Mouse (Mus musculus): ENCODE measurements at regions not wholly inside any gene's neighbourhood (a gene's known extent, or its start where the extent isn't known, plus 50 kb on each side); places are given as distances from the start of the nearest gene placed in this dataset.
A peak's percentile ranks its signal among the peaks of the same experiment; 100 is the strongest.
"Not testable (repeated sequence)": the region's sequence is repeated elsewhere in the genome, so short reads cannot be mapped to it uniquely, and the experiment has no call there.

DNA sequence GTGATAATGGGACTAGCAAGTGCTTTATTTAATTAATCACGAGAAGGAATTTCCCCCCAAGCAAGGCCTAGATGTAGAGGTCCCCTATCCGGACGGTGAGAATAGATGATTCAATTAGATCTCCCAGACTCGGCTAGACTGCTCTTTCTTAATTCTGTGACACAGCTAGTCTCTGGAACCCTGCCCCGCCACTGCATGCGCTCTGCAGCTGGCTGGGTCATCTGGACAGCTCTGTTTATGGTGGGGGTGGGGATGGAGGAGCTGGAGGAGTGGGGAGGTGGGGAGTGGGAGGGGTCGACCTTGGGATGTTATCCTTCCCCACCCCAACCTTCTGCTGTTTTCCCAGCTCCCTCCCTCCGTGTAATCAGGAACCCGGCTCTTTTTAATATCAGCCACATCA, 147.5 kb upstream of the Sfswap start:
- no peak overlapping the region for H3K9ac ChIP-seq
- H3K4me1 ChIP-seq (replicated peaks): no peaks in the 10 kb centered on the region
- no peaks in the 10 kb centered on the region for H3K27me3 ChIP-seq
- H3K9me3 ChIP-seq (replicated peaks): no peaks in the 10 kb centered on the region
- H3K27ac ChIP-seq (replicated peaks): no peak overlapping the region
- no peak for ATAC-seq (ENCODE audit: insufficient read depth)
- 49% methylated on average over 9 of the region's 9 CpGs for WGBS (ENCODE audit: insufficient replicate concordance)
- no peak overlapping the region for H3K4me2 ChIP-seq
- H3K4me3 ChIP-seq (replicated peaks): no peak overlapping the region
- H3K36me3 ChIP-seq (replicated peaks): no peaks in the 10 kb centered on the region

DNA sequence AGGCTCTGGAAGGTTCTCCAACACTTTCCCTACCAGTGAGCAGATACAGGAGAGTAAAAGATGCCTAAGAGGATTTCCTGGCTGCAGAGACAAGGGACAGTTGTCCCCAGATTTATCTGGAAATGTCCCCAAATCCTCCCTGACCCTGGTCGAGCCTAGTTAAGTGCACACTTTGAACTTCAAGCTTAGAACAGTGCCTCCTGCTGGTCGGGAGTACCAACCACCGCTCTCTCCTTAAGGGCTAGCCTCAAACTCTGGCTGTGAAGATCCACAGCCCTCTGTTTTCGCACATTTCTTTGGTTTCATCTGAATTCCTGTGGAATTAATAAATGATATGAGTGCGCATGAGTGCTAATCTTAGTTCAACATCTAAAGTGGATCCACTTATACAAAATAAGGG, 146.1 kb upstream of the Sfswap start:
- no peak overlapping the region for H3K9ac ChIP-seq
- no peaks in the 10 kb centered on the region for H3K9me3 ChIP-seq (replicated peaks)
- H3K4me2 ChIP-seq: no peak overlapping the region
- H3K36me3 ChIP-seq (replicated peaks): no peaks in the 10 kb centered on the region
- no peaks in the 10 kb centered on the region for H3K27me3 ChIP-seq
- no peaks in the 10 kb centered on the region for H3K4me1 ChIP-seq (replicated peaks)
- no peak overlapping the region for H3K4me3 ChIP-seq (replicated peaks)
- no peak overlapping the region for H3K27ac ChIP-seq (replicated peaks)
- WGBS (ENCODE audit: insufficient replicate concordance): 60% methylated on average over 5 of the region's 5 CpGs
- ATAC-seq (ENCODE audit: insufficient read depth): no peak

DNA sequence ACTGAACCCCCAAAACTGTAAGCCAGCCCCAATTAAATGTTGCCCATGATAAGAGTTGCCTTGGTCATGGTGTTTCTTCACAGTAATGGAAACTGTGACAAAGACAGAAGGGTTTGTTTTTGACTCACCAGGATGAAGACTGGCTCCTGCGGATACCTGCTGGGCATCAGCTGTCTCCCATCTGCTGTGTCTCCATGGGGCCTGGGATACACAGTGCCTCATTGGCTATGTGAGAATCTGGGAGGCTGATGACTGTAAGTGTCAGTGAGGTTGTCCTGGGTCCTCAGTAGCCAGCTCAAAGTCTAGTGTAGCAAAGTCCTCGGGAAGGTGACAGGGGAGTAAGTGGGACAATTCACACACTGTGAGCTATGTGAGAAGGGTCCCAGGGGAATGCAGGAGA, 139.5 kb upstream of the Sfswap start:
- no peaks in the 10 kb centered on the region for H3K4me1 ChIP-seq (replicated peaks)
- 70% methylated on average over 2 of the region's 2 CpGs for WGBS (ENCODE audit: insufficient replicate concordance)
- no peak for ATAC-seq (ENCODE audit: insufficient read depth)

DNA sequence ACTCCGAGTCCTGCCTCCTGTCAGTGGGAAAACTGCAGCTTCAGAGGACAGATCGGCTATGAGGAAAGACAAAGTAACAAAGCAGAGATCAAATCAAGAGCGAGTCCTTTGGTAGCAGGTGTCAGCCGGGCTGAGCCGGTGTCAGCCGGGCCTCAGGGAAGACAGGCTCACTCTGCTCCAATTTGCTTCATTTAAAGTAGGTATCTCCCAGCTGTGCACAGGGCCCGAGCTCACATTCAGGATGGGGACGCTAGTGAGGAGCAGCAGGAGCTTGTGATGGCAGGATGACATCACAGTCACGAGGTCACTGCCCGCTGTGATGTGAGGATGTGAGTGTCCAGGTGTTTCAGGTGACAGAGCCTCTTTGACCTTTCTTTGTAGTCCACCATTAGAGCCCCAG, 137.8 kb upstream of the Sfswap start:
- Histone ChIP-seq H3K27ac (replicated peaks) (no peak overlapping the region), H3K36me3 (replicated peaks) (no peaks in the 10 kb centered on the region), H3K9ac (no peak overlapping the region), H3K9me3 (replicated peaks) (no peaks in the 10 kb centered on the region), H3K4me2 (no peak overlapping the region), H3K4me1 (replicated peaks) (no peaks in the 10 kb centered on the region), H3K27me3 (no peaks in the 10 kb centered on the region), H3K4me3 (replicated peaks) (no peak overlapping the region)
- 66% methylated on average over 10 of the region's 10 CpGs for WGBS (ENCODE audit: insufficient replicate concordance)
- ATAC-seq (ENCODE audit: insufficient read depth): no peak

More for the DNA sequence above, 139.5 kb upstream of the Sfswap start:
- Histone ChIP-seq H3K27me3 (no peaks in the 10 kb centered on the region), H3K4me2 (no peak overlapping the region), H3K27ac (replicated peaks) (no peak overlapping the region), H3K4me3 (replicated peaks) (no peak overlapping the region), H3K9me3 (replicated peaks) (no peaks in the 10 kb centered on the region), H3K9ac (no peak overlapping the region), H3K36me3 (replicated peaks) (no peaks in the 10 kb centered on the region)

DNA sequence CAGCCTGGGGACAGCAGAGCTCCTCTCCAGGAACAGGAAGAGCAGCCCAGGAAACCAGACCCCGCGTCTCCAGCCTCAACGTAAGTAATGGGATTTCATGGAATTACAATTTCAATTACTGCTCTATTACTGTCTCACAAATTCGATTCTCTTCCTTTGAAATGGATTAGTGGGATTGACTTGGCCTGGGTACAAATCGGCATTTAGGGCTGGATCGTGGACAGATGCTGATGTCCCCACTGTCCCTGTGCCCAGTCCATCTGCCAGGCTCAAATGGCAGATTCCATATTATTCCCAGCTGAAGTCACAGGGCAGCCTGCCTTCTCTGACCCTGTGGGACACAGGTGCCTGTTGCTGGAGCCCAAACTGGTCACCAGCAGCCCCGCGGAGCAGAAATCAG, 136.0 kb upstream of the Sfswap start:
- Histone ChIP-seq H3K4me2 (no peak overlapping the region), H3K27ac (replicated peaks) (no peak overlapping the region), H3K9me3 (replicated peaks) (no peaks in the 10 kb centered on the region), H3K4me3 (replicated peaks) (no peak overlapping the region), H3K36me3 (replicated peaks) (no peaks in the 10 kb centered on the region), H3K4me1 (replicated peaks) (no peaks in the 10 kb centered on the region), H3K27me3 (no peaks in the 10 kb centered on the region), H3K9ac (no peak overlapping the region)
- ATAC-seq (ENCODE audit: insufficient read depth): no peak
- 52% methylated on average over 8 of the region's 8 CpGs for WGBS (ENCODE audit: insufficient replicate concordance)

DNA sequence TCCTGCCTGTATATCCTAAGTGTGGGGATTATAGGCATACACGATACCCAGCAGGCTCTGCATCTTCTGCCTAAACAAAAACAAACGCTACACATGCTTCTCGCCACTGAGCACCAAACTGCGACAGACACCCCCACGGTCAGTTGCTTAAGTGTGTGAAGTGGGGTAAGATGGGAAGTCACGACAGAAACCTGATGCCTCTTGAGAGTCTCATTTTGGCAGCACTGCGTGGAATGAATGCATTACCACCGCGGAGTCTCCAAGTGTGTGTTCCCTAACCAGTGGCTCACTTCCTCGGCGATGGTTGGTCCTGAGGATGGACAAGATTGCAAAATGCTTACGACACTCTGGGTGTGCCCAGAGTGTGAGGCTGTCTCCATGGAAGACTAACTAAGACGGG, 133.8 kb upstream of the Sfswap start:
- 73% methylated on average over 13 of the region's 13 CpGs for WGBS (ENCODE audit: insufficient replicate concordance)
- no peak overlapping the region for H3K27ac ChIP-seq (replicated peaks)
- no peak overlapping the region for H3K9ac ChIP-seq
- H3K4me2 ChIP-seq: no peak overlapping the region
- H3K4me3 ChIP-seq (replicated peaks): no peak overlapping the region
- ATAC-seq (ENCODE audit: insufficient read depth): no peak
- no peaks in the 10 kb centered on the region for H3K9me3 ChIP-seq (replicated peaks)
- H3K27me3 ChIP-seq: no peaks in the 10 kb centered on the region
- no peaks in the 10 kb centered on the region for H3K4me1 ChIP-seq (replicated peaks)
- H3K36me3 ChIP-seq (replicated peaks): no peaks in the 10 kb centered on the region

DNA sequence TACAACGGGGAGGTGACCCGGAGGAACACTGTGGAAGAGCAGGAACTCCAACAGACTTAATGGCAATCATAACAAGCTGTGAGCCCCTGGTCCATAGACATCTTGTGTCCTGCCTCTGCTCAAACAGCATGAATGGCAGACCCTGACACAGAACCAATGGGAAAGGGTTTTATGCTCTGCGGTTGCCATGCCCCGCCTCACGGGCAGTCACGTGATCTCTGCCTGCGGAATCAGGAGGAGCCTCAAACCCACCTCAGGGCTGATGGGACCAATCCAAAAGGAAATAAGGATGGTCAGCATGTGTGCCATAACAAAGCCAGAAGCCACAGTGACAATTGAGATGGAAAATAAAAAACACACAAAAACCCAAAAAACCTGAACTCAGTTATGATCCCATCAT, 120.2 kb upstream of the Sfswap start:
- Histone ChIP-seq H3K36me3 (replicated peaks) (no peaks in the 10 kb centered on the region), H3K4me3 (replicated peaks) (no peak overlapping the region), H3K27me3 (no peaks in the 10 kb centered on the region), H3K27ac (replicated peaks) (no peak overlapping the region), H3K9me3 (replicated peaks) (0 out of 2 replicates have a peak, but pooled peaks cover 2% of the 10 kb centered on the region), H3K4me2 (no peak overlapping the region), H3K9ac (no peak overlapping the region), H3K4me1 (replicated peaks) (no peaks in the 10 kb centered on the region)
- no peak for ATAC-seq (ENCODE audit: insufficient read depth)
- WGBS (ENCODE audit: insufficient replicate concordance): 77% methylated on average over 7 of the region's 7 CpGs

DNA sequence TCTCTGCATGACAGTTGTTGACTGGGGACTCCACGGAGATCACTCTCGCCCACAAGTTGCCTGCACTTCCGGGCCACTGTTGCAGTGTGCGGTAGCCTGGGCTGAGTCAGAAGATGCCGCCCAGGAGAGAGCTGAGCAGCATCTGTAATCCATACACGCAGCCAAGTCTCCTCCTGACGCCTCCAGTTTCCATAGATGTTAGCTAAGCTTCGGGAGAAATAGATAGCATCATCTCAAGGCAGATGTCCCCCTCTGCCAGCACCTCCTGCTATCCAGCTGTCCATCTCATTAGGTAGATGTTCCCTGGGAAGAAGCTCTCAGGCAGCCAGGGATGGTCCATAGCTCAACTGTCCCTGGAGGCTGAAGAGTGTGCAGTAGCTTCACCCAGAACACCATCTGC, 116.0 kb upstream of the Sfswap start:
- WGBS (ENCODE audit: insufficient replicate concordance): 68% methylated on average over 8 of the region's 8 CpGs
- no peaks in the 10 kb centered on the region for H3K9me3 ChIP-seq (replicated peaks)
- H3K27ac ChIP-seq (replicated peaks): no peak overlapping the region
- H3K27me3 ChIP-seq: no peaks in the 10 kb centered on the region
- no peak overlapping the region for H3K4me2 ChIP-seq
- no peak for ATAC-seq (ENCODE audit: insufficient read depth)
- no peak overlapping the region for H3K4me3 ChIP-seq (replicated peaks)
- H3K4me1 ChIP-seq (replicated peaks): no peaks in the 10 kb centered on the region
- no peaks in the 10 kb centered on the region for H3K36me3 ChIP-seq (replicated peaks)
- H3K9ac ChIP-seq: no peak overlapping the region

DNA sequence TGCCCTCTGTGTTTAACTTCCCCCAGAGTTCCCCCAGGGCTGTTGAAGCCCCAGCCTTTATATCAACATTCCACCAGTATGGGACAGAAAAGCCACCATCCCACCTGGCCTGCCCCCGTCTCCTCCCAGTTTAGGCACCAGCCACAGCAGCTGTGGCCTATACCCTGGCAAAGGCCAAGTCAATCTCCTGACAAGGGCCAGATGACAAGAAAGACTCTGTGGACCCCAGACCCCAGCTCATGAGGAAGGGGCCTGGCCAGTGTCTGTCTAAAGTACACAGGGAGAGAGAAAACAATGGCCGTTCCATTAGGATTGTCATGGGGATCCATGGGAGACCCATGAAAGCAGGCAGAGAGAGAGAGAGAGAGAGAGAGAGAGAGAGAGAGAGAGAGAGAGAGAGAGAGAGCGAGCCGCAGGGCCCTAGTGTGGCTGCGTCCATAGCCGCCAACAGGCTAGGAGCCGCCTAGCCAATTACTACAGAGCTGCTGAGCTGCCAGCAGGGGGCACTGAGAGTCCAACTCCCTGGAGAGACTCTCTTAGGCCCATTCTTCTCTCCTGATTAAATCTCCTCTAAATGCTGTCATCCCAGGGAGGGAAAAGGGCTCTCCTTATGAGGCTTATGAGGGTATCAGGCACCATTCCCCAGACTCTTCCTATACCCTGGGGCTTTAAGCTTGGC, 114.9 kb upstream of the Sfswap start:
- not testable (repeated sequence) for H3K27ac ChIP-seq (replicated peaks)
- ATAC-seq (ENCODE audit: insufficient read depth): peak; percentile 66; the same call in 1 of the 2 replicates
- WGBS (ENCODE audit: insufficient replicate concordance): 69% methylated on average over 2 of the region's 7 CpGs

DNA sequence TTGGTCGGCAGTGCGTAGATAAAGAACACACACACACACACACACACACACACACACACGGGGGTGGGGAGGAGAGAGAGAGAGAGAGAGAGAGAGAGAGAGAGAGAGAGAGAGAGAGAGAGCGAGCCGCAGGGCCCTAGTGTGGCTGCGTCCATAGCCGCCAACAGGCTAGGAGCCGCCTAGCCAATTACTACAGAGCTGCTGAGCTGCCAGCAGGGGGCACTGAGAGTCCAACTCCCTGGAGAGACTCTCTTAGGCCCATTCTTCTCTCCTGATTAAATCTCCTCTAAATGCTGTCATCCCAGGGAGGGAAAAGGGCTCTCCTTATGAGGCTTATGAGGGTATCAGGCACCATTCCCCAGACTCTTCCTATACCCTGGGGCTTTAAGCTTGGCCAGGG, 114.3 kb upstream of the Sfswap start:
- not testable (repeated sequence) for H3K4me3 ChIP-seq (replicated peaks); H3K4me1 ChIP-seq (replicated peaks); H3K9ac ChIP-seq; H3K9me3 ChIP-seq (replicated peaks); H3K36me3 ChIP-seq (replicated peaks); H3K27ac ChIP-seq (replicated peaks); H3K27me3 ChIP-seq; H3K4me2 ChIP-seq
- no CpG with 5 or more reads among the region's 8 CpGs for WGBS (ENCODE audit: insufficient replicate concordance)
- ATAC-seq (ENCODE audit: insufficient read depth): peak; percentile 65

More for the DNA sequence above, 114.9 kb upstream of the Sfswap start:
- not testable (repeated sequence) for H3K4me3 ChIP-seq (replicated peaks); H3K36me3 ChIP-seq (replicated peaks); H3K9me3 ChIP-seq (replicated peaks); H3K4me1 ChIP-seq (replicated peaks); H3K4me2 ChIP-seq; H3K9ac ChIP-seq; H3K27me3 ChIP-seq

DNA sequence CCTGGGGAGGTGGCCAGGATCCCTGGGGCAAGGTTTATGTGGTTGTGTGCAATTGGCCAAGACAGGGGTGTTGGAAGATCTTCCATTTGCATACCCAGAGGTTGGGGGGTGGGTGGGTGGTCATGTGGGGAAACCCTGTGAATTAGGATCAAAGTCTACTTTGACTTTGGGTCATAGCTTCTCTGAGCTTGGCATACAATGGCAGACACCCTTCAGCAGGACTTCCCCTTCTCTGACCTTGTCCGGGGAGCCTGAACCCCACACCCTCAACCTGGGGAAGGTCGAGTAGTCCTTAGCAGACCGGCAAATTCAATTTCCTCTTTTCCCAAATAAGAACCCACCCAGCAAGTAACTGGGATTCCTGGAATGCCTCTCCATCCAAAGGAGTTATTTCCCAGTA, 113.7 kb upstream of the Sfswap start:
- Histone ChIP-seq H3K36me3 (replicated peaks) (no peaks in the 10 kb centered on the region), H3K4me1 (replicated peaks) (no peaks in the 10 kb centered on the region), H3K27ac (replicated peaks) (no peak overlapping the region), H3K27me3 (no peaks in the 10 kb centered on the region), H3K9ac (no peak overlapping the region), H3K4me3 (replicated peaks) (no peak overlapping the region), H3K9me3 (replicated peaks) (no peaks in the 10 kb centered on the region), H3K4me2 (no peak overlapping the region)
- ATAC-seq (ENCODE audit: insufficient read depth): no peak
- WGBS (ENCODE audit: insufficient replicate concordance): 27% methylated on average over 3 of the region's 3 CpGs

DNA sequence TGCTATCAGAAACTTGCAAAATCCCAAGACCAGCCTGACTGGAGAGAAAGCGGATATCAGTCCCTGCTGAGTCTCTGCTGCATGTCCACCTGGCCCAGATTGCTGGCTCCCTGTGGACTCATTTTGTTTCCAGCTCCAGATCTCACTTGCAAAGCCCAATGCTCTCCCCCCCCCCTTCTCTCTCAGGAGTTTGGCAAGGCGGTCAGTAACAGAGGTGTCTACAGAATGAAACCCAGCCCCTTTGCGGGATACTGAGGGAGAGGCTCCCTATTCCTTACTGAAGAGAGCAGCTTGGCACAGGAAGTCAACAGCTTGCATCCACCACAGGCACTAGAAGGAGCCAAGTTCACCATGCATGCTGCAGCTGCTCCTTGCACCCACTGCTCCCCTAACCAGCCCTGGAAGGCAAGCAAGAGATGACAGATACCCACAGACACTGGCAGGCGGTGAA, 110.1 kb upstream of the Sfswap start:
- Histone ChIP-seq H3K9ac (no peak overlapping the region), H3K27me3 (no peaks in the 10 kb centered on the region), H3K4me3 (replicated peaks) (no peak overlapping the region), H3K27ac (replicated peaks) (no peak overlapping the region), H3K4me1 (replicated peaks) (no peaks in the 10 kb centered on the region), H3K36me3 (replicated peaks) (no peaks in the 10 kb centered on the region), H3K4me2 (no peak overlapping the region), H3K9me3 (replicated peaks) (no peaks in the 10 kb centered on the region)
- WGBS (ENCODE audit: insufficient replicate concordance): 63% methylated on average over 4 of the region's 4 CpGs
- ATAC-seq (ENCODE audit: insufficient read depth): no peak

Data from liver, embryonic 15.5 days (tissue).